Mouse (Mus musculus) adrenal gland, postnatal 4 days (tissue): ENCODE measurements around the gene Plk4. TPM values are rescaled to one million over a fixed set of nuclear protein-coding genes. Genes with fewer than 3 reads are reported as not detected.
A peak's percentile ranks its signal among the peaks of the same experiment; 100 is the strongest.
"Not testable (repeated sequence)": the region's sequence is repeated elsewhere in the genome, so short reads cannot be mapped to it uniquely, and the experiment has no call there.

ENCODE experiments used
- DNase-seq, 2 experiments: peaks; one replicate each; pipeline ENCODE4 v3.0.0; 2021 to 2022; ENCODE audit warnings: low spot score in 2 of 2, mixed read lengths in 2 of 2
- long read RNA-seq, 2 experiments: library from polyadenylated mRNA; stranded (forward); transcript quantifications; one replicate each; pipeline ENCODE4 v2.0.0; 2021
- total RNA-seq, 2 experiments: library from RNA; stranded (reverse); gene quantifications; 2 replicates each; pipeline ENCODE4 v1.2.3; 2021

Plk4 gene
- total RNA-seq: 10 to 100 TPM; 17.1 to 23.8 TPM
- long read RNA-seq, experiment 1, partial matches to known transcripts: 1 of 7 reads
- long read RNA-seq, experiment 1, other reads (novel, unspliced or antisense): 1 of 7 reads
- long read RNA-seq, experiment 2, transcript Plk4-201 (16 exons, 3,479 nt): major isoform, 18 of 31 reads
- long read RNA-seq, experiment 2, partial matches to known transcripts: 2 of 31 reads
- long read RNA-seq, experiment 2, other reads (novel, unspliced or antisense): 8 of 31 reads

DNA sequence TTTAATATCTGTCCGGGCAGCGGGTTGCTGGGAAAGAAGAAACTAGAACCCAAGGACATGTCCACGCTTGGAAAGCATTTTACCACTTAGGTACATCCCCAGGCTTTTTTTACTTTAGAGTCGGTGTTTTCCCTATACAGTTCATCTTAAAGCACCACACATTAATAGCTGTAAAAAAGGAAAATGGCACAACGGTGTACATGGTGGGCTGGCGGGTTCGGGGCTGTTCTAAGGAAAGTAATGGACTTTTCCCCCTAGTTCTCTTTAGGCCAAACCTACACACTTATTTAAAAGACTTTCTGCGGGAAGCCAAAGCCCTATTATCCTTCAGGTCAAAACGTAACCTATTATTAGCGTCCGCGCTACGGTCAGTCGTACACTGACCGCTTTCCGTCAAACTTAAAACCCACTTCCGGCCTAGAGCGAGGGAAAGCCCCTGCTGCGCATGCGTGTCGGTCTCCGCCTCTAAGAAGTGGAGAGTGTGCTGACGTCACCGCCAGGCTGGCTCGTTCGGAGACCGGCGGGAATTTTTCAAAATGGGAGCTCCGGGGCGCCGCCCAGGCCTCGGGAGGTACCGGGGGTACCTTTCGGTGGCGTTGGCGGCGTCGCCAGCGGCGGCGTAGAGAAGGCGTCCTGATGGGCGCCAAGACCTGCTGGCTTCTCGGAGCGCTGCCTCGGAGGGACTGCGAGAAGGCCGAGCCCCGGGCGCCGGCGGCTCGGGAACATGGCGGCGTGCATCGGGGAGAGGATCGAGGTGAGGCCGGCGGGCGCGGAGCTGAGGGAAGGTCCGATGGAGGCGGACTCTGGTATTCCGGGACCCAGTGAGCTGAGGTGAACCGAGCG lies at the start of gene Plk4:
TSS of gene Plk4 (plus strand) at position 490 of the 843 bp plus-strand sequence.
- peak; percentile 94 to 95 for DNase-seq

DNA sequence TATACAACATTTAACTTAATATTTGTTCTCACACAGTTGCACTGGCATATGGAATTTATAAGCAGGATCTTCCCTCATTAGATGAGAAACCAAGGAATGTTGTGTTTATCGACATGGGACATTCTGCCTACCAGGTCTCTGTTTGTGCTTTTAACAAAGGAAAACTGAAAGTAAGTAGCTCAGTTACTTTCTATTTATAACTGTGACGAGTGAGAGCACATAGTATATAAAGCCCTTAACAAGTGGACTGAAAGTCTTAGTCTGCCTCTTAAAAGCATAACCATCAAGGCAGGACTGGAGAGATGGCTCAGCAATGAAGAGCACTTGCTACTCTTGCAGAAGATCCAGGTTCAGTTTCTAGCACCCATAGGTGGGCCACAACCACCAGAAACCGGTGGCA lies 39.1 kb upstream of the Plk4 start:
- no peak for DNase-seq

GRCm38 (mm10) chr3:40761312-40761711 lies 38.5 kb upstream of the Plk4 start:
- no peak for DNase-seq

DNA sequence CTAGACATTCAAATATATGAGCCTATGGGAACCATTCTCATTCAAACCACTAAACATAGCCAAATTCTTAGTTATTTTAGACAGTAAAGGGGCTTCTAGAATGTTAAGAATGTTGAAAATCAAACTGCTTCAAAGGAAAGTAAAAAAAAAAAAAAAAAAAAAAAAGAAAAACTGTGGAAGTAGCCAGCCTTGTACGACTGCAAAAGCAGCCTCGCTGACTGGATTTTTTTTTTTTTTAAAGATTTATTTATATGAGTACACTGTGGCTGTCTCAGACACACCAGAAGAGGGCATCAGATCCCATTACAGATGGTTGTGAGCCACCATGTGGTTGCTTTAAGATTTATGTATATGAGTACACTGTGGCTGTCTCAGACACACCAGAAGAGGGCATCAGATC lies 6.0 kb upstream of the Plk4 start:
- DNase-seq: no peak

GRCm38 (mm10) chr3:40798054-40798453 lies 1.8 kb upstream of the Plk4 start:
- no peak for DNase-seq

- peak in 1 of 2 experiments; percentile 17 for DNase-seq
Observed at GRCm38 (mm10) chr3:40798500-40798899, 1.3 kb upstream of the Plk4 start.

DNA sequence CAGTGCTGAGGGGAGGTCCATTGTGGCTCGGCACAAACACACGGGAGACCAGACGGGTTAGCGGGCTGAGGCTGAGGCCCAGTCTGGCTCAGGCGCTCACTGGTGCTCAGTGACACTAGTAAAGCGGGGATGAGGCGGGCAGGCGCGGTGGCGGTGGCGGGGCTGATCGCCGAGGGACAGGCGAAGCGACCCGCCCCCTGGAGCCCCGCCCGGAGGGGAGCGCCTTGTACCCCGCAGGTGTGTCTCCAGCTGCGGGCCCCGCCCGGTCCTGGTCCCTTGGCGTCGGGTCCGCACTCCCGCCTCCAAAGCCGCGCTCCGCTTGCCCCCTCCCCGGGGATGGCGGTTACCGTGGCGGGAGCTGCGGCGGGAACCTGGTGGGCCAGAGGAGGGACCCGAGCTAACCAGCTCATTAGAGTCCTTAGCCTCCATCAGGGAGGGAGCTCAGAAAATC lies 579 bp downstream of the Plk4 start:
- DNase-seq: peak; percentile 14 to 27

DNA sequence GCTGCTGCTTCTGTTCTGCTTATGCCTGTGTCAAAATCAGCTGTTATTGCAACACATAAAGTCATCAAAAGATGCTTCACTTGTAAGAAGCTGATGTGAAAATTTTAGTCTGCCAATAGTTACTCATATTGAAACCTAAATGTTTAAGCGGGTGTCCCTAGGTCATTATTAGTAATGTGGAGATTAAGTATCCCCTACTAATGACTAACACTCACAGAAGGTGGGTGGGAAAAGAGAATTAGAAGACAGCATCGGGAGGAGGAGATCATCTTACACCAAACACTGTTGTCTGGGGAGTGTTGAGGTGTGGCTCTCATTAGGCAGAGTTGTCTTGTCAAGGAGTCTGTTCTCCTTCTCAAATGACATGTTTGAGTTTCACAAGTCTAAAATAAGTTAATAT lies 7.1 kb downstream of the Plk4 start:
- DNase-seq: no peak

- DNase-seq: no peak
Observed at GRCm38 (mm10) chr3:40808686-40809085, 8.9 kb downstream of the Plk4 start.

DNA sequence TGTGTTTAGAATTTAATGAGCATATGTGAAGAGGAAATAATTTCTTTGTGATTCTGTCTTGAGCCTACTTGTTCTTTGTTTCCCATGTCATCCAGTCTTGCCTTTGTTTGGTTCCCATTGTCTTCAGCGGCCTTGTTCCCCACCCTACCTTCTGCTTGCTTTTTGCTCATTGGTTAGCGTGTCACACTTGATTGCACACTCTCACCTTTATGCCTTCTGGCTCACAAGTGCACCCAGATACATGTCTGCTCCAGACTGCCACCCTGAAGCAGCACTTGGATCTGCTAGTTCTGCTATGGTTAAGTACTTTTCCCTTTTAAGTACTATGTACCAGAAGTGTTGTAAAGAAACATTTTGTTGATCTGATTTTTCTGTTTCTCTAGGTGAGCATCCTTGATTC lies 10.1 kb downstream of the Plk4 start:
- DNase-seq: no peak

DNA sequence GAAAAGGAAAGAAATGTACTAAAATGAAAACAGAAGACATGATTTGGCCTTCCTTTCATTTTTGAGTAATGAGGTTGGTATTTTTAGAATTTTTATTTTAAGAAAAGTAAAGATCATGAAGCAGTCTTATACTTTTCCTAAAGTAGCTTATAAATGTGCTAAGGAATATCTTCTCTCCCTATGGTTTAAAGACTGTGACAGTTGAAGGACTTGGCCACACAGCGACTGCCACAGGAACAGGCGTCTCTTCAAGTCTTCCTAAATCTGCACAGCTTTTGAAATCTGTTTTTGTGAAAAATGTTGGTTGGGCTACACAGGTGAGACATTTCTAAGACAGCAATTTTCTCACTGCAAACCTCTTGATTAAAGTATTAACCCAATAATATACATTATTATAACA lies 13.5 kb downstream of the Plk4 start:
- DNase-seq: no peak

DNA sequence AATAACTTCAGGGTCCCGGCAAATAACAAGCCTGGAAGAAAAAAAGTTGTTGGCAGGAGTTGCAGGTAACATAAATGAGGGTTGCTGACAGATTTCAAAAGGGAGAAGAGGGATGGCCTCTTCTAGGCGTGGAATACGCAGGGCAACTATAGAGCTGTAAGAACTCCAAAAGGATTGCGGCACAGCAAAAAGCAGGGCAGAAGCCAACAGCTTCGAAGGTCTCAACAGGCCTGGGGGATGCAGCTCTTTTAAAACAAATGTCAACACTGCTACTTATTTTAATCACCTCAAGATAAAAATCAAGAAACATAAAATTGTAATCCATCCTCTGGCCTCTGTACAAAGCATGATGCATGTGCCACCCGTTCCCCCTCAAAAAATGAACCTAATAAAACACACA lies 45.7 kb downstream of the Plk4 start:
- DNase-seq: not testable (repeated sequence)

- DNase-seq: peak; percentile 82 to 85
Observed at GRCm38 (mm10) chr3:40846473-40846956, 46.7 kb downstream of the Plk4 start, which contains the start of gene Mfsd8. Mfsd8 (minus strand) TSS chr3:40846886.

DNA sequence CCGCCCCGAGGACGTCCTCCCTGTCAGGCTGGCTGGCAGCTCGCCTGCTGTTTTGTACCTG lies 47.0 kb downstream of the Plk4 start, which contains the start of gene Abhd18:
TSS of gene Abhd18 (plus strand) at position 14 of the 61 bp plus-strand sequence.
- DNase-seq: not testable (repeated sequence)

DNA sequence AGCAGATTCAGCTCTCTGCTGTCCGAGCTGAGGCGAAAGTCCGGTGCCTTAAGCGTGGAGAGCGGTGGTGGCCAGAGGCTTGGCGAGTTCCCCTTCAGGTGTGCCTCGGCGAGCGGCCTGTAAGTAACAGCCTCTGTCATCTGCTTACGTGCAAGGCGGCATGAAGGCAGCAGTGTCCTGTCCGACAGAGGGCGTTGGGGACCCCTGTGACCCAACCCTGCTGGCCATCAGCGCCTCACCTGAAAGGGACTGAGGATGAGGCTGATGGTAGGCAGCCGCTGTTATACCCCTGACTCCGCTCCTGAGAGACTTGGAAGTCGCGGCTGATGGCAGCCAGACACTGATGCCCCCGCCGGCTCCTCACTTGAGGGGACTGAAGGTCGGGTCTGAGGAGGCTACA lies 47.2 kb downstream of the Plk4 start:
- DNase-seq: peak; percentile 5 to 13

GRCm38 (mm10) chr3:40847936-40848335 lies 48.1 kb downstream of the Plk4 start:
- DNase-seq: not testable (repeated sequence)

DNA sequence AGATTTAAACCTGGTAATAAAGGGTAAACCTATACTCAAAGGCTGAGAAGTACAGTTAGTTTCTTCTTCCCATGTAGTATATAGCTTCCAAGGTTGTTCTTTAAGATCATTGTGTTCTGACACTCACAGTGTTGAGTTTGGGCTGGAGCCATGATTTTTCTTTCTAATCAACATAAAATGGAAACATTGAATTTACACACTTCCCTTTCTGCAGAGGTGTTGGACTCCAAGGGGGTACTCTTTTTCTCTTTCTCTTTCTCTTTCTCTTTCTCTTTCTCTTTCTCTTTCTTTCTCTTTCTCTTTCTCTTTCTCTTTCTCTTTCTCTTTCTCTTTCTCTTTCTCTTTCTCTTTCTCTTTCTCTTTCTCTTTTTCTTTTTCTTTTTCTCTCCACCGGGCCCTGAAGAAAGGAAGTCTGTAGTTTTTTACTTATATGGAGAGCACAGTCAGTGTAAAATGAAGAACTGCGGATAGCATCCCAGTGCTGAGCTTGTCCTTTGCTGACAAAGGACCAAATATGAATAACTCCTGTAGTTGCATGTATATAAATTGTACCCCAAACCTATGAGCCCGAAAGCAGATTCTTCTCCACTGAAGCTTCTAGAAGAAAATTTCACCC lies 53.4 kb downstream of the Plk4 start:
- DNase-seq: not testable (repeated sequence)

Other genes with a start within 250 kb of the Plk4 start
- gene Slc25a31, start 91.2 kb upstream of the Plk4 start, total RNA-seq: under 1 TPM in 1 of 2 experiments, not detected in 1; 0.14 TPM
- 10 to 100 TPM; 21.2 to 24.6 TPM for gene Hspa4l, start 55.5 kb upstream of the Plk4 start, total RNA-seq
- gene Mfsd8, start 46.9 kb downstream of the Plk4 start, total RNA-seq: 10 to 100 TPM; 17.7 to 18.6 TPM
- 10 to 100 TPM in 1 of 2 experiments, 1 to 10 TPM in 1; 9.8 to 10.4 TPM for gene Abhd18, start 47.0 kb downstream of the Plk4 start, total RNA-seq
- gene 1700034I23Rik, start 102.5 kb downstream of the Plk4 start, total RNA-seq: not detected
- gene Larp1b, start 149.8 kb downstream of the Plk4 start, total RNA-seq: 10 to 100 TPM; 21.0 to 23.1 TPM